Mouse (Mus musculus) lung, postnatal 0 days (tissue): ENCODE data around the gene Mt3. TPM values are rescaled to one million over a fixed set of nuclear protein-coding genes. Genes with fewer than 3 reads are reported as not detected.
"Not testable (repeated sequence)": the region's sequence is repeated elsewhere in the genome, so short reads cannot be mapped to it uniquely, and the experiment has no call there.

Source experiments
- ATAC-seq: fragments of 200-750 bp; cut with Nextera tagmentation; 2 replicates; pipeline ENCODE4 v1.8.0; 2017; ENCODE audit warnings: moderate library complexity
- DNase-seq: peaks from one replicate; pipeline ENCODE4 v3.0.0-alpha.2; 2016; ENCODE audit warnings: low spot score
- H3K27ac ChIP-seq: fragments of 300-500 bp; sonication (generic); 2 replicates; pipeline ENCODE4 v1.5.1; 2014; ENCODE audit warnings: antibody characterized with exemption, mild to moderate bottlenecking, low read length, mixed read lengths
- H3K27me3 ChIP-seq: fragments of 300-500 bp; sonication (generic); replicated peaks from 2 replicates; pipeline ENCODE4 v1.6.1; 2014; ENCODE audit warnings: low read length, mixed read lengths; ENCODE audit not compliant: insufficient read depth
- H3K36me3 ChIP-seq: fragments of 300-500 bp; sonication (generic); 2 replicates; pipeline ENCODE4 v1.6.1; 2014; ENCODE audit warnings: low read length, mixed read lengths; ENCODE audit not compliant: insufficient read depth
- H3K4me1 ChIP-seq: fragments of 300-500 bp; sonication (generic); 2 replicates; pipeline ENCODE4 v1.6.1; 2014; ENCODE audit warnings: antibody characterized with exemption, low read depth, low read length, mixed read lengths; ENCODE audit not compliant: insufficient read depth
- H3K4me2 ChIP-seq: fragments of 300-500 bp; sonication (generic); replicated peaks from 2 replicates; pipeline ENCODE4 v1.6.1; 2014; ENCODE audit warnings: low read depth, mild to moderate bottlenecking, low read length, moderate library complexity, mixed read lengths
- H3K4me3 ChIP-seq: fragments of 300-500 bp; sonication (generic); 2 replicates; pipeline ENCODE4 v1.5.1; 2014; ENCODE audit warnings: low read depth, low read length
- H3K9ac ChIP-seq: fragments of 300-500 bp; sonication (generic); replicated peaks from 2 replicates; pipeline ENCODE4 v1.6.1; 2014; ENCODE audit warnings: low read depth, mild to moderate bottlenecking
- H3K9me3 ChIP-seq: fragments of 300-500 bp; sonication (generic); 2 replicates; pipeline ENCODE4 v1.6.1; 2016; ENCODE audit warnings: low read length, mixed read lengths
- CTCF ChIP-seq: IDR thresholded peaks from 2 replicates; pipeline ENCODE4 v1.5.1; 2016; ENCODE audit warnings: antibody characterized with exemption, mild to moderate bottlenecking
- EP300 ChIP-seq: IDR thresholded peaks from 2 replicates; pipeline ENCODE4 v1.6.1; 2016; ENCODE audit warnings: antibody characterized with exemption, mild to moderate bottlenecking, control low read depth
- WGBS: fragments of 180-500 bp; shearing (Covaris S2); extraction: QIAGEN DNeasy Blood & Tissue Kit; methylation state at CpG from one replicate; pipeline ENCODE4 v1.1.7; 2014; 5-methylcytosine and 5-hydroxymethylcytosine counted together
- polyA plus RNA-seq: library from polyadenylated mRNA; unstranded; fragments of >200 nt; fragmentation: Nextera tagmentation; extraction: Ambion mirVana; gene quantifications from 2 replicates; pipeline ENCODE4 v1.2.1, GENCODE M21; 2015

Mt3 gene
- polyA plus RNA-seq, 1 experiment from 2014 or later, result 2.6 TPM

DNA sequence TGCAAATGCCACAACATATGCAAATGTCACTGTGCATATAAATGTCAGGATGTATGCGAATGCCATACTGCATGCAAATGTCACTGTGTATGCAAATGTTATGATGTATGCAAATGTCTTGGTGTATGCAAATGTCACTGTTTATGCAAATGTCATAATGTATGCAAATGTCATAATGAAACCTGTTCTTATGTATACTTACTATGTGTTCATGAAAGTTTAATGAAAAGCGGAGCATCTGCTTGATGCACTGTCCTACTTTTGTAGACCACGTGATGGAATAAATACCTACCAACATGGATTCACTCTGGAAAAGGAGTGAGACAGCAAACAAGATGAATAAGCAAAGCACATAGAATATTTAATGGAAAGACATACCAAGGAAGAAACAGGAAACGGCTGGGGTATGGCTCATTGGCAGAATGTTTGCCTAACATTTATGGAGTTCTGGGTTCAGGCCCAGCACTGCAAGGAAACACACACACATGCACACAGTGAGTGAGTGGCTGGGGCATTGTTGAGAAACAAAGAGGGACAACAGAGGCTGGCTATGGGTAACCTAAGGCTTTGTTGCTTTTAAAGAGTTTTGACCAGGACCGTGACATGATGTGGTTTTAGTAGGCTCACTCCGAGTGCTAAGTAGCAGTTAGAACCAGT is 23.1 kb upstream of the Mt3 start:
- ATAC-seq (no peak), DNase-seq (no peak)
- TF ChIP-seq CTCF (no peak), EP300 (no peak)
- Histone ChIP-seq H3K4me1 (no peaks in the 10 kb centered on the region), H3K36me3 (no peaks in the 10 kb centered on the region), H3K4me2 (no peak overlapping the region), H3K27me3 (no peaks in the 10 kb centered on the region), H3K4me3 (no peak overlapping the region), H3K9me3 (no peaks in the 10 kb centered on the region), H3K27ac (no peak overlapping the region), H3K9ac (no peak overlapping the region)
- WGBS, result 83% methylated on average over 6 of the region's 6 CpGs

DNA sequence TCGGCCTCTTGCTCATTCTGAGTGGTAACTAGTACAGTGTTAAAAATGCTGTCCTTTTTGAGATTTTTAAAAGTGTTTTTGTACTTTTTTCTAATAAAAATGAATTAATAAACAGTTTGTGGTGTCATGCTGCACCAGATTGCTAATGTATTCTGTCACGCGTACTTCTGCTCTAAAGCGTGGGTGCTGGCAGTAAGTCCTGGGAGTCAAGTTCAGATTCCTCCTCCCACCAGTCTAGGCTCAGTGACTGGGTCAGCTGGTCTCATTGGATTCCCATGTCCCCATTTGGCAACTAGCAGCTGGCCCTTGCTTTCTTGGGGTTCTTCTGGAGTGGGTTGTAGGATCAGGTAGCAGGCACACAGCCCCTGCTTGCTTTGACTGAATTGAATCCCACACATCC is 22.3 kb upstream of the Mt3 start:
- Histone ChIP-seq H3K27ac (no peak overlapping the region), H3K27me3 (no peaks in the 10 kb centered on the region), H3K4me1 (no peaks in the 10 kb centered on the region), H3K4me2 (no peak overlapping the region), H3K9me3 (no peaks in the 10 kb centered on the region), H3K36me3 (no peaks in the 10 kb centered on the region), H3K9ac (no peak overlapping the region), H3K4me3 (no peak overlapping the region)
- 89% methylated on average over 4 of the region's 4 CpGs for WGBS
- no peak for TF ChIP-seq EP300
- no peak for TF ChIP-seq CTCF
- DNase-seq (no peak), ATAC-seq (no peak)

DNA sequence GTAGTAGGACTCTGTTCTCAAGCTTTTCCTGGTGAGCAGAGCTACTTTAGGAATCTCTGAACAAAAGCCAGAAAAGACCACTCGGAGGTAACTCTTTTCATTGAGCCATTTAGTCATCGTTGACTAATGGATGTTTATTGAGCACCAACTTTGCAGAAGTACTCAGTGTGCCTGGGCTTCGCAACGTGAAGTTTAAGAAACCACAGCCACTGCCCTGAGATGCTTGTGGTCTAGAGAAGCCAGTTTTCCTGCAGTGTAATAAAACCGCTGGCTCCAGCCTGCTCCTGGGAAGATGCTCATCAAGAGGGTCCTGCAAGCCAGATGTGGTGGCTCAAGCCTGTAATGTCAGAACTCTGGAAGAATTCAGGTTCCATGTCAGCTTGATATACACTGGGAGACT is 20.3 kb upstream of the Mt3 start:
- H3K4me2 ChIP-seq, result no peak overlapping the region
- H3K27ac ChIP-seq, result no peak overlapping the region
- WGBS, result 62% methylated on average over 5 of the region's 5 CpGs
- no peak overlapping the region for H3K9ac ChIP-seq
- H3K4me1 ChIP-seq, result no peaks in the 10 kb centered on the region
- TF ChIP-seq EP300, result no peak
- no peaks in the 10 kb centered on the region for H3K9me3 ChIP-seq
- no peak overlapping the region for H3K4me3 ChIP-seq
- DNase-seq (no peak), ATAC-seq (no peak)
- no peaks in the 10 kb centered on the region for H3K36me3 ChIP-seq
- H3K27me3 ChIP-seq, result no peaks in the 10 kb centered on the region

DNA sequence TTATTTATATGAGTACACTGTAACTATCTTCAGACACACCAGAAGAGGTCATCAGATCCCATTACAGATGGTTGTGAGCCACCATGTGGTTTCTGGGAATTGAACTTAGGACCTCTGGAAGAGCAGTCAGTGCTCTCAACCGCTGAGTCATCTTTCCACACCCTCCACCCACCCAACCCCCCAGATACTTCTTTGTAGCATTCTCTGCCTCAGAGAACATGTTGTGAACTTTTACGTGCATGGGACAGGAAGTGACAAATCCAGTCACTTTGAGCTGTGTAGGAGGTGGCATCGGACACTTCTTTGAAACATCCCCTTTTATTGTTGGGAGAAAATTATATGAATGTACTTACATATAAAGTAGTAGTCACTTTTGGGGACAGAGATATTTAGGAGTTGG is 17.8 kb upstream of the Mt3 start:
- H3K36me3 ChIP-seq, H3K4me2 ChIP-seq, DNase-seq, H3K27me3 ChIP-seq, H3K9me3 ChIP-seq, ATAC-seq, H3K4me1 ChIP-seq, H3K4me3 ChIP-seq, H3K9ac ChIP-seq, H3K27ac ChIP-seq: not testable (repeated sequence)
- WGBS, result 29% methylated on average over 3 of the region's 3 CpGs

DNA sequence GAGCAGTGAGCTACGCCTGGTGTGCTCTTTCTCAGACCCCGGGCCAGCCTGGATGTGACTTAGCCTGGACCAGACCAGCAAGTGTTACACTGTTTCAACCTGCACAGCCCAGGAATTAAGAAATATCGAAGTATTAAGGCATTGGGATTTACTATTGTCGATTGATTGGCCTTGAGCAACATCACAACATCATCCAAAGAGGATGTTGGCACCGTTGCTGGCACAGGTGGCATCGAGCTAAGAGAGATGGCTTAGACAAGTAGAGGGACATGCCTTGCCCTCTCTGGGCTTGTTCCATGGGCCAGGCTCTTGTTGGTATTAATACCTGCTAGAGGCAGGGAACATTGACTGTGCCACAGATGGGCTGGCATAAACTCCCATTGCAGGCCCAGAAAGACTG is 16.9 kb upstream of the Mt3 start:
- no peak for DNase-seq
- no peaks in the 10 kb centered on the region for H3K4me1 ChIP-seq
- WGBS, result 82% methylated on average over 6 of the region's 6 CpGs

DNA sequence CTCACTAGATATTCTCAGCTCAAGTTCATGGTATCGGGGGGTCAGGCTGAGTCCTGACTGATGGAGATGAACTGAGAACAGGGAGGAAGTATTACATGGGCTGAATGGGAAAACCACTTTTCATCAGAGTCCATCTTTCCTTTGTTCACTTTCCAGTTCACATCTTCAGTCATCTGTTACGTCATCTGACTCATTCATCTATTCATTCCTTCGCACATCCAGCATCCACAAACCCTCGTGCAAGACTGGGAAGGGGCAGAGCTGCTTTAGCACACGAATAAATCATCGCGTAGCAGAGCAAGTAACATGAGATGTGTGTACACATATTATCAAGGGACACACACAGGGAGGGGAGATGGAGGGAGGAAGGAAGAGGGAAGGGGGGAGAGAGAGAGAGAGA is 16.2 kb upstream of the Mt3 start:
- no peak for TF ChIP-seq CTCF
- TF ChIP-seq EP300, result no peak
- no peaks in the 10 kb centered on the region for H3K9me3 ChIP-seq
- H3K4me3 ChIP-seq, result no peak overlapping the region
- no peaks in the 10 kb centered on the region for H3K36me3 ChIP-seq
- no peak overlapping the region for H3K4me2 ChIP-seq
- H3K27me3 ChIP-seq, result no peaks in the 10 kb centered on the region
- H3K9ac ChIP-seq, result no peak overlapping the region
- H3K4me1 ChIP-seq, result no peaks in the 10 kb centered on the region
- 50% methylated on average over 7 of the region's 7 CpGs for WGBS
- H3K27ac ChIP-seq, result no peak overlapping the region
- DNase-seq (no peak), ATAC-seq (no peak)

More for the DNA sequence above, 16.9 kb upstream of the Mt3 start:
- no peak for ATAC-seq
- Histone ChIP-seq H3K27ac (no peak overlapping the region), H3K4me2 (no peak overlapping the region), H3K9me3 (no peaks in the 10 kb centered on the region), H3K36me3 (no peaks in the 10 kb centered on the region), H3K9ac (no peak overlapping the region), H3K27me3 (no peaks in the 10 kb centered on the region), H3K4me3 (no peak overlapping the region)
- no peak for TF ChIP-seq EP300
- TF ChIP-seq CTCF, result no peak

DNA sequence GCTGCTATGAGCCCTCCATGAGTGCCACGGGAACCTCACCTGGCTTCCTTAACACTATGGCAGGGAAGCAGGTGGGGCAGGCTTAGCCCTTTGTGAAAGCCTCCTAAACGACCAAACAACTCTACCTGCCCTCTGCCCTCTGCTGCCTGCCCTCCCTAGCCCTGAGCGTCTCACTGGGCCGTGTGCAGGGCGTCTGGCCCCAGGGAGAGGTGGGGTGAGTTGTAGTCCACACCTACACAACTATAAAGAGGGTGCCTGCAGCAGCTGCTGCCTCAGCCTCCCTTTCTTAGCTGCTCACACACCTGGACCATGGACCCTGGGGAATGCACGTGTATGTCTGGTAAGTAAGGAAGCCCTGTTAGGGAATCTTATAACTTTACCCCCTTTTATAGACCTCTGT is 15.5 kb upstream of the Mt3 start, which contains the start of gene Mt4:
Gene Mt4, plus strand, starts transcription at position 265 of the 400 bp plus-strand sequence.
- no peak within 1 kb of the TSS for H3K9ac ChIP-seq
- 27% methylated on average over 6 of the region's 6 CpGs for WGBS
- H3K4me2 ChIP-seq, result no peak within 1 kb of the TSS
- no peaks in the 10 kb centered on the region for H3K36me3 ChIP-seq
- H3K9me3 ChIP-seq, result no peaks in the 10 kb centered on the region
- TF ChIP-seq CTCF (no peak), EP300 (no peak)
- no peaks in the 10 kb centered on the region for H3K27me3 ChIP-seq
- H3K4me1 ChIP-seq, result no peaks in the 10 kb centered on the region
- no peak within 1 kb of the TSS for H3K27ac ChIP-seq
- ATAC-seq (no peak), DNase-seq (no peak)
- no peak within 1 kb of the TSS for H3K4me3 ChIP-seq
